Mouse (Mus musculus): ENCODE results near the gene Adgra3. TPM values are rescaled to one million over a fixed set of nuclear protein-coding genes. Genes with fewer than 3 reads are reported as not detected.

Adgra3 gene
- polyA plus RNA-seq, 1 experiment from 2014 or later: 6.1 TPM

DNA sequence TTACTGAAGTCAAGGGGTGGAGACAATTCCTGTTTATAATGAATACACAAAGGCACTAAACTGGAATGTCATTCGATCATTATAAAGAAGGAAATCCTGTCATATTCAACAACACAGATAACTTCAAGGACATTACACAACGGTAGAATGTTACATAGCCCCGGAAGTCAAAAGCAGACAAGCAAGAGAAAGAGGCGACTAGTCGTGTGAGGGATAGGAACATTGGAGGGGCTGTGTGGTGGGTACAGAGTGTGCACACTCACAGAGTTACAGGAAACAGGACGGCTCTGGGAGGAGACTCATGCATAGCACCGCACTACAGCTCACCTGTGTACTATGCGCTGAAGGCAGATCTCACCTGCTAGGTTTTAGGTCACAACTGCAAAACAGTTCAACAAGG, 89.1 kb downstream of the Adgra3 start:
- no peaks in the 10 kb centered on the region for H3K9me3 ChIP-seq (ENCODE audit: control insufficient read depth, low read length)
- no peaks in the 10 kb centered on the region for H3K36me3 ChIP-seq (ENCODE audit: control insufficient read depth, insufficient read depth, low read length)
- WGBS: 86% methylated on average over 8 of the region's 8 CpGs
- H3K27ac ChIP-seq (ENCODE audit: low read depth, low read length): no peak overlapping the region
- H3K27me3 ChIP-seq (replicated peaks; ENCODE audit: control insufficient read depth, insufficient read depth, low read length): no peaks in the 10 kb centered on the region
- H3K4me1 ChIP-seq (ENCODE audit: control insufficient read depth, insufficient read depth, low read depth, low read length): no peaks in the 10 kb centered on the region
- ATAC-seq: no peak
- no peak overlapping the region for H3K4me3 ChIP-seq (ENCODE audit: low read length)
- no peak overlapping the region for H3K9ac ChIP-seq (ENCODE audit: low read depth, low read length)
- H3K4me2 ChIP-seq (ENCODE audit: low read length): no peak overlapping the region

DNA sequence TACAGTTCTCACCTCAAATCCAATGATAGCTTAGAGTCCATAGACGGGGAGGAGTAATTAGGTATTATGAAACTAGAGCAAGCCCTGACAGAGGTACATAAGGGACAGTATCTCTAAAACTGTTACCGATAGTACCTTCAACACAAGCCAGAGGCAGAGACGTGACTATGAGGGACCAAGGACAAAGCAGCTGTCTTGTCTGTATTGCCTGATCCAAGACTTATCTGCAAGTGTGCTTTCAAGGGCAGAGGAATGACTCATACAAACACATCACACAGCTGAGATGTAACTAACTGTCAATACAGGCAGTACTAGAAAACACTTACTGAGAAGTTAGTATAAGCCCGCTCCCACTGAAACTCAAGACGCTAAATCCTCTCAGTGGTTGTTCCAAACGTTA, 91.1 kb downstream of the Adgra3 start:
- H3K9me3 ChIP-seq (ENCODE audit: control insufficient read depth, low read length): no peaks in the 10 kb centered on the region
- 89% methylated on average over 6 of the region's 6 CpGs for WGBS
- H3K36me3 ChIP-seq (ENCODE audit: control insufficient read depth, insufficient read depth, low read length): no peaks in the 10 kb centered on the region
- H3K4me3 ChIP-seq (ENCODE audit: low read length): no peak overlapping the region
- no peak overlapping the region for H3K9ac ChIP-seq (ENCODE audit: low read depth, low read length)
- H3K4me2 ChIP-seq (ENCODE audit: low read length): no peak overlapping the region
- H3K27ac ChIP-seq (ENCODE audit: low read depth, low read length): no peak overlapping the region
- no peak for ATAC-seq
- no peaks in the 10 kb centered on the region for H3K4me1 ChIP-seq (ENCODE audit: control insufficient read depth, insufficient read depth, low read depth, low read length)
- H3K27me3 ChIP-seq (replicated peaks; ENCODE audit: control insufficient read depth, insufficient read depth, low read length): no peaks in the 10 kb centered on the region

DNA sequence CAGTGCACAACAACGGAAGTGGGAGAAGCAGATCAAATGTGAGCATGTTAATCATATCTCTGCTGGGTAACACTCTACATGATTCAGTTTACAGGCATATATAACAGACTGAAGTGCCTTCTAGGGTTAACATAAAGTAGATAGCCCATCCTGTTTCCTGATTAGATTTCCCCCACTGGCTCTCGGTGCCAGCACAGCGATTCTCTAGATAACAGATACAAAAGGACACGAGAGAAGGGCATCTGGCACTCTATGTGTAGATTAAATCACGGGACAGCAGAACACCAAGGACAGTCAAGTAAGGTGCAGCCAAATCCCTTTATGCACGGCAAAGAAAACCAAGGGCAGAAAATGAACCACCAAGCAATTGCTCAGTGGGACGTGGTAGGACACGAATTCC, 93.0 kb downstream of the Adgra3 start:
- no peak overlapping the region for H3K27ac ChIP-seq (ENCODE audit: low read depth, low read length)
- H3K9me3 ChIP-seq (ENCODE audit: control insufficient read depth, low read length): no peaks in the 10 kb centered on the region
- no peaks in the 10 kb centered on the region for H3K27me3 ChIP-seq (replicated peaks; ENCODE audit: control insufficient read depth, insufficient read depth, low read length)
- H3K4me1 ChIP-seq (ENCODE audit: control insufficient read depth, insufficient read depth, low read depth, low read length): no peaks in the 10 kb centered on the region
- no peak overlapping the region for H3K4me3 ChIP-seq (ENCODE audit: low read length)
- ATAC-seq: no peak
- no peak overlapping the region for H3K4me2 ChIP-seq (ENCODE audit: low read length)
- 80% methylated on average over 8 of the region's 8 CpGs for WGBS
- no peaks in the 10 kb centered on the region for H3K36me3 ChIP-seq (ENCODE audit: control insufficient read depth, insufficient read depth, low read length)
- H3K9ac ChIP-seq (ENCODE audit: low read depth, low read length): no peak overlapping the region

DNA sequence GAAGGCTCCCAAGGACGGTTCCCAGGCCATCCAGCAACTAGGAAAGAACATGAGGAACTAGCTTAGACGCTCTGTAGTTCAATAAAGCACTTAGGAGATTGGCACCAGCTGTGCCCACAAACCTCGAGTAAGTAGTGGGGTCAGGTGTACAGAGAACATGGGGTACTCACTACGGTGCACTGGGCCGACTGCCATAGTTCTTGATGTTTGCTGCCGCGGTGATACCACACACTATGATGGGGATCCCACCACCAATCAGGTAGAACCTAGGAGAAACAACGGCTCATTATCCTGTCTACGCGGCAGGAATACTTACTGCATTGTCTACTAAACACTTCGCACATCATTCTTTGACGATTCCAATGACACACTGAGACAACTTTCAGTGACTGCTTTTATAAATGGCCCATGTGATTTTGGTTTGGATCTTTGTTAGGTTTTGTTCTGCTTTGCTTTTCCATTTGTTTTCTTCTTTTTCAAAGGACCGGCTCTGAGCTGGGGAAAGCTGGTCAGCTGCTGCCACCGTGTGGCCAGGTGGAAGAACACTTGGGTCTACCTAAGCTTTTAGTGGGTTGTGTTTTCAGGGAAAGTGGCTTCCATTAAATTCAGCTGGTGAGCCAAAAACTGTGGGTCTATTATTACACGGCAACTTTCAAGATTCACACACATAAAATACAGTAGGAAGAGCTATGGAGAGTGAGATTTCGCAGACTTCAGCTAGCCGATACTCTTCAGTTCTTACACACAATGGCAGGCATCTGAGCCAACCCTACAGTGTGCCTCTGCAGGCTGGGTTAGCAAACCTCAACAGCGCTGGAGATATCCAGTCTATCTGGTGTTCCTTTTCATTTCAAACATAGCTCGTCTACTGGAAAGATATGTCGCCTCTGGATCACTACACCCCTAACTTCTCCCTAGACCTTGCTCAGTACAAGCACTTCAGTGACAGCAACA, 97.1 kb downstream of the Adgra3 start:
- H3K9me3 ChIP-seq (ENCODE audit: control insufficient read depth, low read length): no peaks in the 10 kb centered on the region
- peak; percentile 90 for ATAC-seq
- H3K4me2 ChIP-seq (ENCODE audit: low read length): no peak overlapping the region
- H3K36me3 ChIP-seq (ENCODE audit: control insufficient read depth, insufficient read depth, low read length): peaks cover 4% of the 10 kb centered on the region; the same call in 1 of the 2 replicates
- no peak overlapping the region for H3K27ac ChIP-seq (ENCODE audit: low read depth, low read length)
- no peak overlapping the region for H3K4me3 ChIP-seq (ENCODE audit: low read length)
- 82% methylated on average over 20 of the region's 20 CpGs for WGBS
- H3K9ac ChIP-seq (ENCODE audit: low read depth, low read length): no peak overlapping the region
- H3K27me3 ChIP-seq (replicated peaks; ENCODE audit: control insufficient read depth, insufficient read depth, low read length): no peaks in the 10 kb centered on the region
- H3K4me1 ChIP-seq (ENCODE audit: control insufficient read depth, insufficient read depth, low read depth, low read length): no peaks in the 10 kb centered on the region

DNA sequence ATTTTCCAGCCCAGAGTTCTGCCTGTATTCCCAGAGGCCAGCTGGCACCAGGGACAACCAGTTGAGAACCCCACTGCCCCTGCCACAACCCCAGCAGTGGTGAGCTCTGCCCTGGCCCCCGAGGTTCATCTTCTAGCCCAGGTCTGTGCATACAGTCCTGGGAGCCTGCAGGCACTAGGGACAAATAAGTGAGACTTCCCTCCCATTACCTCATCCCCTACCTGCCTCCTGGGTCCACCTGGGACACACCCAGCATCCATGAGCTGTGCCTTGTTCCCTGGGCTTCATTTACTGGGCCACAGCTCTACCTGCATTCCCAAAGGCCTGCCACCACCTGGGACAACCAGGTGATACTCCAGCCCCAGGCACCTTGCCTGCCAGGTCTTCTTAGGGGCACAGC, 122.5 kb downstream of the Adgra3 start:
- no peak overlapping the region for H3K9ac ChIP-seq (ENCODE audit: low read depth, low read length)
- H3K4me2 ChIP-seq (ENCODE audit: low read length): no peak overlapping the region
- H3K4me3 ChIP-seq (ENCODE audit: low read length): no peak overlapping the region
- no peaks in the 10 kb centered on the region for H3K36me3 ChIP-seq (ENCODE audit: control insufficient read depth, insufficient read depth, low read length)
- H3K4me1 ChIP-seq (ENCODE audit: control insufficient read depth, insufficient read depth, low read depth, low read length): no peaks in the 10 kb centered on the region
- no peaks in the 10 kb centered on the region for H3K27me3 ChIP-seq (replicated peaks; ENCODE audit: control insufficient read depth, insufficient read depth, low read length)
- ATAC-seq: no peak
- no peaks in the 10 kb centered on the region for H3K9me3 ChIP-seq (ENCODE audit: control insufficient read depth, low read length)
- WGBS: 94% methylated on average over 1 of the region's 1 CpGs
- H3K27ac ChIP-seq (ENCODE audit: low read depth, low read length): no peak overlapping the region

DNA sequence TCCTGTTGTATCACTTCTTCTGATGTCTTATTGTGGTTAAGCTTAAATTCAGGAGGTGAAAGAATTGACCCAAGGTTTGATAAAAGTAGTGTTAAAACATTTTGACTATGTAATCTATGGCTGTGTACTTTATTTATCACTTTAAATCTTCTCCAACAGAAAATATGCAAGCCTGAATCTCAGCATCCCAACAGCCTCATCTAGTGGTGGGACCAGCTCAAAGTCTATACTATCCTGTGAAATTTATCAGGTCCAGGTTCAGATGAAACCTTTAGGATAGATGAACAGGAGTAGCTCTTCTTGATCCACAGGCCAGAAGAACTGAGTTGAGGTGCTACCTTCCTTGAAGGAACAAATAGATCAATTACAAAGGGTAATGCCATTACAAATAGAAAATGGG, 134.1 kb downstream of the Adgra3 start:
- Histone ChIP-seq H3K36me3 (ENCODE audit: control insufficient read depth, insufficient read depth, low read length) (no peaks in the 10 kb centered on the region), H3K27me3 (replicated peaks; ENCODE audit: control insufficient read depth, insufficient read depth, low read length) (no peaks in the 10 kb centered on the region), H3K4me1 (ENCODE audit: control insufficient read depth, insufficient read depth, low read depth, low read length) (no peaks in the 10 kb centered on the region), H3K27ac (ENCODE audit: low read depth, low read length) (no peak overlapping the region), H3K9me3 (ENCODE audit: control insufficient read depth, low read length) (no peaks in the 10 kb centered on the region), H3K4me2 (ENCODE audit: low read length) (no peak overlapping the region), H3K9ac (ENCODE audit: low read depth, low read length) (no peak overlapping the region), H3K4me3 (ENCODE audit: low read length) (no peak overlapping the region)
- no peak for ATAC-seq

DNA sequence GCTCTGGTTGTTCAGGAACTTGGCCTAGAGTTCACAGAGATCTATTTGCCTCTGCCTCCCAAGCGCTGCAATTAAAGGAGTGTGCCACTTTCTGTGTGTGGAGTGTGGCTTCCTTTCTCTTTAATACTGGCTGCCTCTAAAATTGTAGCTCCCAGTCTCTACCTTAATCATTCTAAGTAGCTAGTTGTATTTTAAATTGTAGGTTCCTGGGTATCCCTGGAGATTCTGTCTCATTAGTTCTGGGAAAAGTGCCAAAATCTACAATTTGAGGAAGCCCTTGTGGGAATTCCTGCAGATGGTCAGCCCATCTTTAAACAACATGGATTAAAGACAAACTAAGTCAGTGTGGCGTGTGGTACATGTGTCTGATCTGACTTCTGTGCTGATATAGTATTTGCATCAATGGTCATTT, 143.1 kb downstream of the Adgra3 start:
- 41% methylated on average over 2 of the region's 2 CpGs for WGBS

More for the DNA sequence above, 143.1 kb downstream of the Adgra3 start:
- Histone ChIP-seq H3K4me3 (ENCODE audit: low read length) (no peak overlapping the region), H3K9me3 (ENCODE audit: control insufficient read depth, low read length) (no peaks in the 10 kb centered on the region), H3K27ac (ENCODE audit: low read depth, low read length) (no peak overlapping the region), H3K4me2 (ENCODE audit: low read length) (no peak overlapping the region), H3K27me3 (replicated peaks; ENCODE audit: control insufficient read depth, insufficient read depth, low read length) (no peaks in the 10 kb centered on the region), H3K36me3 (ENCODE audit: control insufficient read depth, insufficient read depth, low read length) (no peaks in the 10 kb centered on the region), H3K4me1 (ENCODE audit: control insufficient read depth, insufficient read depth, low read depth, low read length) (no peaks in the 10 kb centered on the region), H3K9ac (ENCODE audit: low read depth, low read length) (no peak overlapping the region)
- ATAC-seq: peak; percentile 76
